Mouse (Mus musculus): ENCODE results near the gene Ptprh.

The Ptprh gene

GRCm38 (mm10) chr7:4521231-4522003 is 82.4 kb downstream of the Ptprh start:
- DNase-seq, result no peak

- DNase-seq, result no peak
Observed at GRCm38 (mm10) chr7:4518487-4518886, 85.4 kb downstream of the Ptprh start.

- DNase-seq, result no peak
Observed at GRCm38 (mm10) chr7:4516332-4517050, 87.3 kb downstream of the Ptprh start, which contains the start of gene Tnnt1. Tnnt1 (minus strand) TSS chr7:4516382.

DNA sequence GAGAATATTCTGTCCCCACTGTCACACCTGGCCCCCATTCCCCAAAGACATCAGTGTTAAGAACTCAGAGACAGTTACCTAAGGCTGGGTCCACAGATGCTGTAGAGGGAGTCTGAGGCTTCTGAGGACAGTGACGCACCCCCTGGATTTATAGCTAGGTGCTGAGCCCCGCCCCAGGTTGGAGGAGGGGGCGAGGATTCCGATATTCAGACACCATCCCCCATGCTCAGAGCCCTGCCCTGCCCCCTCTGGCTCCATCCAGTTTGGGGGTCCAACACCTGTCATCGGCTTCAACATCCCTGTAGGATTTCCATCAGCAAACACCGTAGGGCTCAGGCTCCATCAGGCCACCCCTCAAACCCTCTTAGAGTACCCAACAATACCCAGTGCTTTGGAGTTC is 88.0 kb downstream of the Ptprh start:
- DNase-seq, result no peak

DNA sequence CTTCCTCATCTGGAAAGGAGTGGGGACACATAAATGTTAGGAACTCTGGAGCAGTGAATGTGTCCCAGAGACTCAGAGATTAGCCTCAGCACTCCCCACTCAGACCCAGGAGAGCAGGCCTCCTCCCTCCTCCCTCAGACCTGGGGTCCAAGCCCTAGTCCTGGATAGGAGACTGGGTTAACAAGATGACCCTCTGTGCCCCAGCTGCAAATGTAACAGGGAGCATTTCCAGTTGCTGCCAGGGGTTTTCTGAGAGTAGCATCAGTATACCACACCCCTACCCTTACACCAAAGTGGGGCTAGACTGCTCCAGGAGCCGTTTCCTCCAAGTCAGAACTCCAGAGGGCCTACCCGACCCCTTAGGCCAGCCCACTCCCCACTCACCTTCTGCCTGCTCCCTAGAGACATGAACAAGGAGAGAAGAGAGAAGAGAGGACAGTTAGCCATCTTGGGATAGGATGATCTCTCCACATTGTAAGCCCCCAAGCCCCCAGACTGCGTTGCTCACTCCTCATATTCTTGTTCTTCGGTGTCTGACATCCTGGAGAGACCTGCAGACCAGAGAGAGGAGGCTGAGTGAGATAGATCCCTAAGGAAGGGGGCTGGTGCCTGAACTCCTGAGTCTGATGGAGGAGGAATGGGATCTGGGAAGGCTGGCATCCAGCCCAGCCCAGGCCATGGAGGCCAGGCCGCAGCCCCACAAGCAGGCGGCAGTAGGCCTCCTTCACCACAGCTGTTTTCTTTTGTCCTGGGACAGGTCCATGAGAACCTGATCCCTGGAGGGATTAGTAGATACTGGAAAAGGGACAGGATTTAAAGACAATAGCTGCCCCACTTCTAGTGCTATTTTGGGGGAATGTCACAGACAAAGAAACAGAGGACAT is 89.8 kb downstream of the Ptprh start:
- DNase-seq, result no peak

DNA sequence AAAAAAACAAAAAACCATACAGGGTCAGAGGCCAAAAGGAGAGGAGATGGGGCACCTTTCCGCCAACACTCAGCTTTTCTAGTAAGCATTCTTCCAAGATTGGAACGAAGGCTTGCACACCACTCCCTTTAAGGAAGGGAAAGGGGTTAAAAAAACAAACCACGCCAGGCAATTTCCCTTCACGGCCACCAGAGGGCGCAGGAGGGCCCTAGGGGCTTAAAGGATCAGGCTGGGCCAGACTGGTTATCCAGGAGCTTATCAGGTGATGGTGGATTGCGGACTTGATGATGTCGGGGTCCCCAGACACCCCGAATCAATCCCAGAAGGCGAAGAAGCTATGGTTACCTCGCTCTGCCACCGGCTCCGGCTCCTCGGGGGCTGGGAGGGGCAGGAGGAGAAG is 90.6 kb downstream of the Ptprh start:
- DNase-seq, result peak in 1 of 2 experiments; percentile 47

- no peak for DNase-seq
Observed at GRCm38 (mm10) chr7:4511489-4512224, 92.2 kb downstream of the Ptprh start.

DNA sequence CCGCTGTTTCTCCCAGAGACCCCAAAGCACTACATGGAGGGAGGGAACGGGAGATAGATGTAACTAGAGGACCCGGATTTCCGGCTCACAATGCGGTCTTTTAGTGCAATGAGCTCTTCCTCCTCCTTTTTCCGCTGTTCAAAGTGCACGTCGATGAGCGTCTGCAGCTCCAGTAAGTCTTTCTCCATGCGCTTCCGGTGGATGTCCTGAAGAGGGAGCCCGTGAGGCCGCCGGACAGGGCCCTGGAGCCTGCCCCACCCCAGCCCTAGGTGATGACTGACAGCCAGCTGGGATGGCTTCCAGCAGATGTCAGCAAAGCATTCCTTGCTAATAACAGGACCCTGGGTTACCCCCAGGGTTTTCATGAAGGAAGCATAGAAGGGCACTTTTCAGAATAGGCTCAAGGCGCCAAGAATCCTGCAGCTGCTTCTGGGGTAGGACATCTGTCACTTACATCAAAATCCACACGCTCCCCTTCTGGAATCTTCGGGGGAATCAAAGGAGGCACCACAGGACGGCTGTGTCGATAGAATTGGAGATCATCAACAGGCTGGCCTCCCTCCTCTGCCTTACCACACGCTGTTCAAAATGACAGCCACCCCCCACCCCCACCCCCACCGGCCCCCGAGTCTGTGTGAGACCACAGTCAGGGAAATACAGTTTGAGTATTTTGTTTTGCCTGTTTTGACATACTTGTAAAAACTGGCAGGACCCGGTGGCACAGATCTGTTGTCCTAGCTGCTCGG is 93.8 kb downstream of the Ptprh start:
- DNase-seq, result peak; percentile 41 to 61

DNA sequence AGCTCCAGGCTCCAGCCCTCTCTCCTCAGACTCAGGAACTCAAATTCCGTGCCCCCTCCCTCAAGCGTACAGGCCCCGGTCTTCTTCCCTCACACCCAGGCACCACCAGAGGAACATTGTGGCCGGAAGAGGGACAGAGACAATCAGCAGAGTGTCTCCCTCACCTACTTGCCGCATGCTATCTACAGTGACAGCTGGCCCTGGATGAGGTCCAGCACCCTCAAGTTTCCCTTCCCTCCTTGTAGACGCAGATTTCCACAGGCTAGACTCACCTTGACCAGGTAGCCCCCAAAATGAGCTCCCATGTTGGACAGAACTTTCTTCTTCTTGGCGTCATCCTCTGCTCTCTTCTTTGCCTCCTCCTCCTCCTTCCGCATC is 95.1 kb downstream of the Ptprh start:
- DNase-seq, result no peak

DNA sequence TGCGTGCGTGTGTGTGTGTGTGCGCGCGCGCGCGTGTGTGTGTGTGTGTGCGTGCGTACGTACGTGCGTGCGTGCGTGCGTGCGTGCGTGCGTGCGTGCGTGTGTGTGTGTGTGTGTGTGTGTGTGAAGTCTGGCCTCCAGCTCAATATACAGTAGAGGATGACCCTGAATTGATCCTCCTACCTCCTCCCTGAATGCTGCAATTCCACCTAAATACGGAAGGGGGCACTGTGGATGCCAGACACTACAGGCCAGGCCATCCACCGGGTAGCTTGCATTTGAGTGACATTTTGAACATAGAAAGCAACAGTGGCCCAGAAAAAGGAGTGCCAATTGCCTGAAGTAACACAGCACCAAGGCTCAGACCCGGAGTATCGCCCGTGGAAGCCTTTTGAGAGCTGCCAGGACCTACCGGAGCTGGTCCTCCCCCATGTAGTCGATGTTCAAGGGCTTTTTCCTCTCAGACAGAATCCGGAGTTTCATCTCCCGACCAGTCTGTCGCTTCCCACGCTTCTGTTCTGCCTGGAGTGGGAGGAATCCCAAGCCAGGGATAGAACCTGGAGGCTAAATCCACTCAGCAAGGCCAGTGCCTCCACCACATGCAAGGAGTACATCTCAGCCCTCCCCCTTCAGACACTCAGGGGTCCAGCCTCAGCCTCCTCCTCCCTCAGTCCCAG is 95.6 kb downstream of the Ptprh start:
- DNase-seq, result no peak

- no peak for DNase-seq
Observed at GRCm38 (mm10) chr7:4507220-4507619, 96.6 kb downstream of the Ptprh start.

DNA sequence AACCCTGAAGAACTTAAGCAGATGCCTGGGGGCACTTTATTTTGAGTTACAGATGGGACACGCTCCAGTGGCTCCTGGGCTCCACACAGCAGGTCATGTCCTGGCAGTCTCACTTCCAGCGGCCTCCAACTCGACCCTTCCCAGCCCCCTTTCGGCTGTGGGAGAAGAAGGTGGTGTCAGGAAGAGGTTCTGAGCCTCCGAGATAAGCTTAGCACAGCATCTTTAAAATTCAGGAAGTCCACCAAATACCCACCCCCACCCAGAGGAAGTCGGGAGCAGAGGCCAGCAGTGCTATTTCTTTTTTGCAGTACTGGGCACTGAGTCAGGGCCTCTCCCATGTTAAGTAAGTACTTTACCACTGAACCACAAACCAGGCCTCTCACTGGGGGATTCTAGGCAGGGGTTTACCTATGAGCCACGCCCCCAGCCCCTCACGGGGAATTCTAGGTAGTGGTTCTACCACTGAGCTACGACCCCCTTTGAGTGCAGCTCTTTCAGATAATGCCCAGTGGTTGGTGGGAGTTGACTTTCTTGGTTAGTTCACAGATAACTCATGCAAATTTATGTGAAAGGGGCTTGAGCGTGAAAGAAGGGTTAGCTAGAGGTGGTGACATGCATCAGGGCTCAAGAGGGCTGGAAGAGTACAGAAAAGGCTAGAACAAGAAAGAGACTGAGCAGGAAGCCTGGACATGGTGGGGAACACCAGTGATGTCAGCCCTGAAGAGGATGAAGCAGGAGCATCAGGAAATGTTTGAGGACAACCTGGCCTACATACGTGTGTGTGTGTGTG is 99.0 kb downstream of the Ptprh start:
- DNase-seq, result no peak

DNA sequence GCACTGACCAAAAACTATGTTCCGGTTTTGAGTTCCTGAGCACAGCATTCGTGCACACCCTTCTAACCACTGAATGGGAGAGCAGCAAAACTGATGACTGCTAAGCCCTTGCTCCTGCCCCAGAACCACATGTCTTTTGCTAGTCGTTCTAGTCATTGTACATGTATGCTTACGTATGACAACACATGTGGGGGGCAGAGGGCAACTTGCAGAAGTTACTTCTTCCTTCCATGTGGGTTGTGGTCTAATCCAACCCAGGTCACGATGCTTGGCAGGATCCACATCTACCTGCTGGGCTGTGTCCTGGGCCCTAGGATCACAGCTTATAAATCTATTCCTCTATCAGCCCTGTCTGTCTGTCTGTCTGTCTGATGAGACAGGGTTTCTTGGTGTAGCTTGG is 100.0 kb downstream of the Ptprh start:
- DNase-seq, result no peak

DNA sequence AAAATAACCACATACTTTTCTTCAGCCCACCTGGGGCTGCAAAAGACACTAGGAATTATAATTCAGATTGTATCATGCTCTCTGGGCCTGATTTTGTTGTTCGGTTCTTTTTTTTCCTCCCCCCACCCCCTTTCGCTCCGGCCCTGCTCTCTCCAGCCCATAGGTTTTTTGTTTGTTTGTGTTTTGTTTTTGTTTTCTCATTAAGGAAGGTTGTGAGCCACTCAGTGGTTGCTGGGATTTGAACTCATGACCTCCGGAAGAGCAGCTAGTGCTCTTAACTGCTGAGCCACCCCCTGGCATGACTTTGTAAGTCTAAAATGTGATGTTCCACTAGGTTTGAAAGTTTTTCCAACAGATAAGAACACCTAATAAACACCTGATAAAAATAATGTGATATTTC is 100.7 kb downstream of the Ptprh start:
- no peak for DNase-seq

- no peak for DNase-seq
Observed at GRCm38 (mm10) chr7:4502421-4503090, 101.3 kb downstream of the Ptprh start.

GRCm38 (mm10) chr7:4501558-4502397 is 102.1 kb downstream of the Ptprh start, which contains the start of gene Ppp1r12c:
Ppp1r12c (minus strand) TSS chr7:4501680.
- DNase-seq, result peak; percentile 90 to 94

DNA sequence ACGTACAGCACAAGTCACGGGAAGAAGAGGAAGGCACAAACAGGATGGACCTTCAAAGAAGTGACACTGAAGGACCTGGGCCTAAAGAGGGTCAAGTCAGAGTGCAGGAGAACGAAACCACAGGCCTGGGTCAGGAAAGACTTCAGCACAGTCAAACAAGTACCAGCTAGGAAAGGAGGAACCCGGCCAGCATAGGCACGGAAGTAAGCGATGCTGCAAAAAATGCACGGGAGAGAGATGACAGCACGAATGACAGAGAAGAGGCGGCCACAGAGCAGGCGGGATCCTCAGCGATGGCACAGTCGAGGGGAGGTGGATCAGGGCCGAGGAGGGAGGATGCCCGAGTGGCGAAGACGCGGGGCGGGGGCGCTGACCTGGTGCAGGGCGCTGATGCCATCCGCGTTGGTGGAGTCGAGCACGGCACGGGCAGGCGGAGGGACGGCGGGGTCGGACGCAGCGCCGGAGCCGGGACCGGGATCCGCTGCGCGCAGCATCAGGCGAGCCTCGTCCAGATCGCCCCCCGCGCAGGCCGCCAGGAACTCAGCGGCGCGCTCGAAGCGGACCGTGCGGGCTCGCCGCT is 102.9 kb downstream of the Ptprh start:
- peak; percentile 43 to 55 for DNase-seq

GRCm38 (mm10) chr7:4499034-4499433 is 104.8 kb downstream of the Ptprh start:
- DNase-seq, result no peak

All from spleen, adult 18-20 months (tissue).